ENCODE assay signal across 12 mouse cellular contexts in the genomic region with DNA sequence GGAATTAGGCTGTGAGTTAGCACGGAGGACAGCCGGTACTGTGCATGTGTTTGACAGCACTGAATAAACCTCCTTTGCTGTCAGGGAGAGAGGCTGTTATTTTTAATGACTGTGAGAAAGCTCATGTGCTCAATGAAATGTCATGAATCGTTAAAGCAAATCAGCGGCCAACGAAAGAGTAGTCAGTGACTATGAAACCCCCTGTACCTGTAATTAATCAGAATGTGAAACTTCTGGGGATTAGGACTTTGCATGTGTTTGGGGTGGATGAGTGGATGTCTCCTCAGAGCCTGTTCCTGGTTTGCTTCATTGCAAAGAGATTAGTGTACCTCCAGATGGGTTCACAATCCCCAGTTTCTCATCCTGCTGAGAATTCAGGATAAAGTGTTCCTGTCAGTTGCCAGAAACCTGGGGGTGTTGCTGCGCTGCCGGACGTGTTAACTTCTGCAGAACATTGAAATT.
DNase-seq lines count a peak whose midpoint lies in the region; ATAC-seq and TF ChIP-seq lines count a peak whose summit lies in the region.
"Had no signal": no experiment of that assay in that cellular context is flagged by ENCODE, and none has a peak within 500 bp of the region (broad histone marks: within the 10 kb centered on the region; RNA-seq: fewer than 3 reads in every experiment).

No protein-coding gene starts in this region.

- intact Hi-C loops in heart, adult 2 months (cut with DNase I) = no loop called here

- H3K36me3 ChIP-seq in kidney, embryonic 15.5 days = no peaks in the 10 kb centered on the region
- H3K36me3 ChIP-seq in heart, adult 2 months (ENCODE audit: control insufficient read depth, insufficient read depth, low read length) = no peaks in the 10 kb centered on the region
- H3K36me3 ChIP-seq: embryonic facial prominence, embryonic 13.5 days had no signal

- no peak for TF ChIP-seq EP300 in heart, adult 2 months (IDR thresholded peaks at IDR 0.05; ENCODE audit: insufficient read depth, low read depth, low read length)

- H3K4me1 ChIP-seq in kidney, embryonic 15.5 days = peaks cover 7% of the 10 kb centered on the region; the same call in 1 of the 2 replicates
- H3K4me1 ChIP-seq in heart, adult 2 months (ENCODE audit: control insufficient read depth, insufficient read depth, low read length) = no peaks in the 10 kb centered on the region
- H3K4me1 ChIP-seq: embryonic facial prominence, embryonic 13.5 days; megakaryocyte, embryonic 14.5 days had no signal

- no peak overlapping the region for H3K4me3 ChIP-seq in kidney, embryonic 15.5 days (replicated peaks)
- no peak overlapping the region for H3K4me3 ChIP-seq in heart, adult 2 months
- H3K4me3 ChIP-seq: embryonic facial prominence, embryonic 13.5 days; megakaryocyte, embryonic 14.5 days had no signal

- DNase-seq in kidney, postnatal 14 days = no peak
- DNase-seq in layer of hippocampus, adult 18-20 months (ENCODE audit: low spot score in 2 of 2) = peak; percentile 54 to 75
- DNase-seq in left cerebral cortex, adult 18-20 months (ENCODE audit: low spot score in 2 of 2) = peak; percentile 56 to 76
- DNase-seq in retina, postnatal 1 day = peak; percentile 53
- no peak for DNase-seq in gastrocnemius, adult 8-10 months (ENCODE audit: low spot score in 2 of 2)
- DNase-seq in heart, adult 2 months = no peak
- DNase-seq: gastrocnemius, postnatal 25 days; kidney, adult 18-20 months had no signal

- no peaks in the 10 kb centered on the region for H3K79me2 ChIP-seq in heart, adult 2 months (replicated peaks; ENCODE audit: control insufficient read depth, insufficient read depth, low read length)

- no peak overlapping the region for H3K27ac ChIP-seq in kidney, embryonic 15.5 days
- no peak overlapping the region for H3K27ac ChIP-seq in heart, adult 2 months
- H3K27ac ChIP-seq: embryonic facial prominence, embryonic 13.5 days had no signal

- H3K27me3 ChIP-seq in kidney, embryonic 15.5 days = no peaks in the 10 kb centered on the region
- no peaks in the 10 kb centered on the region for H3K27me3 ChIP-seq in heart, adult 2 months (ENCODE audit: control insufficient read depth, insufficient read depth, low read length)
- H3K27me3 ChIP-seq: embryonic facial prominence, embryonic 13.5 days; megakaryocyte, embryonic 14.5 days had no signal

- TF ChIP-seq POLR2A in heart, adult 2 months (IDR thresholded peaks at IDR 0.05; ENCODE audit: insufficient read depth, low read depth, low read length) = no peak

- no peak overlapping the region for H3K9ac ChIP-seq in kidney, embryonic 15.5 days
- H3K9ac ChIP-seq in heart, adult 2 months (ENCODE audit: low read depth, low read length) = no peak overlapping the region
- H3K9ac ChIP-seq: embryonic facial prominence, embryonic 13.5 days had no signal

- no peaks in the 10 kb centered on the region for H3K9me3 ChIP-seq in kidney, embryonic 15.5 days (replicated peaks)
- H3K9me3 ChIP-seq: embryonic facial prominence, embryonic 13.5 days had no signal

- TF ChIP-seq CTCF in heart, adult 2 months (IDR thresholded peaks at IDR 0.05) = no peak

- ATAC-seq in kidney, embryonic 15.5 days (replicated peaks; ENCODE audit: low FRiP score) = 0 out of 2 replicates have a peak, but pooled peaks have one; percentile 25
- ATAC-seq: activated CD4-positive, CD25-positive, alpha-beta regulatory T cell, adult 4 months had no signal

- H3K4me2 ChIP-seq in kidney, embryonic 15.5 days = no peak overlapping the region
- H3K4me2 ChIP-seq: embryonic facial prominence, embryonic 13.5 days had no signal

- 36% methylated on average over 8 of the region's 8 CpGs for WGBS in kidney, embryonic 15.5 days
- WGBS in heart, adult 2 months = 74% methylated on average over 8 of the region's 8 CpGs

Comparison
In these comparisons a context has a peak if more than half of its experiments do, and no peak if none do; other contexts are left out.
1. DNase-seq: peak in layer of hippocampus, adult 18-20 months (2 of 2), left cerebral cortex, adult 18-20 months (2 of 2) and retina, postnatal 1 day (single experiment); none in kidney, postnatal 14 days (single experiment), gastrocnemius, adult 8-10 months (0 of 2) and heart, adult 2 months (0 of 2).